Mouse (Mus musculus) thymus, adult 2 months (tissue): ENCODE data around the gene Nfat5.

Experiments
- CTCF ChIP-seq: fragments of 200-500 bp; IDR thresholded peaks from 2 replicates; pipeline ENCODE4 v1.5.1; 2012; ENCODE audit warnings: mild to moderate bottlenecking, control low read depth, low read length, moderate library complexity, borderline replicate concordance; ENCODE audit not compliant: control insufficient read depth, poor library complexity, insufficient read depth; ENCODE audit errors: extremely low read depth
- POLR2A ChIP-seq: fragments of 200-500 bp; IDR thresholded peaks from 2 replicates; pipeline ENCODE4 v1.6.1; 2012; ENCODE audit warnings: mild to moderate bottlenecking, low read length, control low read depth, moderate library complexity; ENCODE audit not compliant: control insufficient read depth, poor library complexity, insufficient read depth; ENCODE audit errors: extremely low read depth

DNA sequence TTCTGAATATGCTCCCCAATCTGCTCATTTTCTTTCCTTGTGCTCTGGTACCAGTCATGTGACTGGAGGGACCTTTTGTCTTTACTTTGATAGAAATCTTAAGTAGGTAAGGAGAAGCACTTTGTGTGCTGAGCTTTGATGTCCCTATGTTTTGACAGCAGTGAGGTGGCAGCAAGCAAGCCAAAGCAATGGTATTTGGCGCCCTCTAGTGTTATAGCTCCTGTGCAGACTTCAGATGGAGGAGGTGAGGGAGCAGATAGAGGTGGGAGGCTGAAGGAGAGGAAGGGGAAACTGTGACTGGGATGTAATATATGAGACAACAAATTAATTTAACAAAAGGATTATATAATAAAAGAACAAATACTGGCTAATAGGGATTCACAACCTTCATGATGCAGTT is 30.9 kb downstream of the Nfat5 start:
- TF ChIP-seq CTCF (no peak), POLR2A (no peak)
